Mouse (Mus musculus): ENCODE results near the gene Tmco4.
"Not testable (repeated sequence)": the region's sequence is repeated elsewhere in the genome, so short reads cannot be mapped to it uniquely, and the experiment has no call there.

Gene Tmco4

DNA sequence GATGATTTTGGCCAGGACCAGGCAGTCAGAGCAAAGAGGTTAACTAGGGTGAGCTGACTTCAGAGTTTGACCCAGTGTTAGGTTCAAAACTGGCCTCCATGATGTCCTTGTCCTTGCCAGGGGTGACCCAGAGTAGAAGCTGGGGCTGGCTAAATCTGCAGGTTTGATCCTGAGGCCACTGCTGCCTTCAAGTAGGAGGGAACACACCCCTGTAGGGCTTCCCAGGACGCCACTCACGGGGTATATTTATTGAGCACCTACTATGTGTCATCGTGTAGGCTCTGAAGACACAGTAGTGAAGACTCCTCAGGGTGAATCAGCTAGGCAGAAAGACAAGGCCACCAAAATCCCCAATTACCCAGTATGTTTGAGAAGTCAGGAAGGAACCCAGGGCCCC lies 1.0 kb downstream of the Tmco4 start:
- no peak for DNase-seq (ENCODE audit: low read depth)

GRCm38 (mm10) chr4:138974540-138974939 lies 1.9 kb downstream of the Tmco4 start:
- not testable (repeated sequence) for DNase-seq (ENCODE audit: low read depth)

DNA sequence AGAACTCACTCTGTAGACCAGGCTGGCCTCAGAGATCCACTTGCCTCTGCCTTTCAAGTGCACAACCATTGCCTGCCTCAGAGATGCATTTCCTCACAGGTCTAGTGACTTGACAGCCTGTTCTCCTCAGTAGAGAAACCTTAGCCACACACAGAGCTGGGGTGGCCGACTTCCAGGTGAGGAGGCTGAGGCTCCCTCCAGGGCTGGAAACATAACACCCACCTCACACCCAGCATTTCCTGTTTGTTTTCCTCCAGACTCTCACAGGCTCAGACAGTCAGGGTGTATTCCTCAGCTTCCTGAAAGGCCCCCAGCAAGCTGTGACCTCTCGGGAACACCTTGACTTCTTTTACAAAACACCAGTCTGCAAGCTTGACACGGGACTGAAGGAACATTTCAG lies 2.5 kb downstream of the Tmco4 start:
- no peak for DNase-seq (ENCODE audit: low read depth)

DNA sequence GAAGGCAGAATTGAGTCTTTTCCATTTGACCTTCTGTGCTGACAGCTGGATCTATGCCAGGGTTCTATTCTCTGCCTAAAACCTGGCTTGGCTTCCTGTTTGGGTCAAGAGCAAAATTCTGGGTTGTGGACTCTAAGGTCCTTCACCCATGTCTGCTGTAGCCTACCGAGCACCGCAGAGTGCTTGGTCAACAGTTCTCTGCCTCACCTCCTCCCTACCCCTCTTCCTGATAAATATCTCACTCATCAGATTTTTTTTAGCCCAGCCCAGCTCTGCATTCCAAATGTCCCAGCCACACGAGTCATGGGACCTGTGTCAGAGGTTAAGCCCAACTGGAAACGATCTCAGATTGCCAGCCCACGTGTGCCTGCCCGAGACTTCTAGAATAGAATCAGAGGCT lies 3.4 kb downstream of the Tmco4 start:
- DNase-seq (ENCODE audit: low read depth): no peak

DNA sequence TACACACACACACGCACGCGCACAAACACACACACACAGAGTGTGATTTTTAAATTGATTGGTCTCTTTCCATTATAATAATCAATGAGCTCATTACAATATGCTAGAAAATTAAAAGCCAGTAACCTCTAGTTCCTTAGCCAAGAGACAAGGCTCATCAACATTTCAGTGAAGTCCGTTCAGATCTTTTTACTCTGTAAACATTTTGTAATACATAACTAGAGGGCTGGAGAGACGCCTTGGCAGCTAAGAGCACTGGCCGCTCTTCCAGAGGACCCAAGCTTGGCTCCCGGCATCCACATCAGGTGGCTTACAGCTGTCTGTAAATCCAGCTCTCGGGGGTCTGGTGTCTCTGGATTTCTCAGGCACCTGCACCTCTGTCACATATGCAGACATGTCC lies 7.3 kb downstream of the Tmco4 start:
- no peak for DNase-seq (ENCODE audit: low read depth)

- no peak for DNase-seq (ENCODE audit: low read depth)
Observed at GRCm38 (mm10) chr4:138980771-138981420, 8.2 kb downstream of the Tmco4 start.

DNA sequence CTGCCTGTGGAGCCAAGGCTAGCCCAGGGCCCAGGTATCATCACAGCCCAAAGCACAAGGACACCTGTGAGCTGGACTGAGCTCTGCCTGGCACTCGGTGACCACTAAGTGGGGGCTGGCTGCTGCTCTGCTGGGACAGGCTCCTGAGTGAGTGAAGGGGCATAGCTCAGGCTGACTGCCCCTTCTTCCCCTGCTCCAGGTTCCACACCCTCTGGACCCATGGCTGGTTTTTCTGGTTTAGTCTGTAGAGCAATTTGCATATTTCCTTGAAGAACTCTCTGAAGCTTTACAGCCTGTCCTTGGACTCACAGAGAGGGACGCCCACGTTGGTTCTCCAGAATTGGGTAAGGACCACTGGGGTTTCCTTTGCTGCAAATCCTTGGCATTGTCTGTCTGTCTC lies 10.7 kb downstream of the Tmco4 start:
- no peak for DNase-seq (ENCODE audit: low read depth)

- no peak for DNase-seq (ENCODE audit: low read depth)
Observed at GRCm38 (mm10) chr4:138984744-138985143, 12.1 kb downstream of the Tmco4 start.

- no peak for DNase-seq (ENCODE audit: low read depth)
Observed at GRCm38 (mm10) chr4:138986280-138986679, 13.6 kb downstream of the Tmco4 start.

- no peak for DNase-seq (ENCODE audit: low read depth)
Observed at GRCm38 (mm10) chr4:138994389-138994788, 21.7 kb downstream of the Tmco4 start.

DNA sequence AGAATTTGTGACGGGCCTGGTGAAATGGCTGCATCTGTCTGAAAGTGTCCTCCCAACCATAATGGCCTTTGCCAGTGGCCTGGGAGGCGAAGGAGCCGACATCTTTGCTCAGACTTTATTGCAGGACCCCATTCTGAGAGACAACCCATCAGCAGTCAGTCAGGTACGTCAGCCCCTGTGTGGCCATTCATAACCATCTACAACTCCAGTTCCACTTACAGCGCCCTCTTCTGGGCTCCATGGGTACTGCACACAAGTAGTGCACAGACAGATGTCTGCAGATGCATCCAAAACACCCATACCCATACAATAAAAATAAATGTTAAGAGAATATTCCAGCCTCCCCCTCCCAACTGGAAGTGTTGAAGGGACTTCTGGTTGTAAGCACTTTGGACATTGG lies 23.7 kb downstream of the Tmco4 start:
- DNase-seq (ENCODE audit: low read depth): no peak

DNA sequence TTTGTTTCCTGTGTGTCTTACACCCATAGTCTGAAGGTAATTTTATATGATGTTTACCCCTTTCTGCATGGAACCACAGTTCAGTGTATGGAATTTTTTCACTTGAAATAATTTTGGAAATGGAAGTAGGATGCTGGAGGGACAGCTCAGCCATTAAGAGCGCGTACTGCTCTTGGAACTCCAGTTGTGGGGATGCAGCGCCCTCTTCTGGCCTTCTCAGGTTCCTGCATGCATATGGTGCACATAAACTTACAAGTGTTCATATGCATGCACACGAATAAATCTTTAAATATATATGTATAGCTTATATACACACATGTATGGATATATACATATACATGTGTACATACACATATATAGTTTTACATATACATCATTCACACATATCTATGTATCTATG lies 24.4 kb downstream of the Tmco4 start:
- peak; percentile 31 for DNase-seq (ENCODE audit: low read depth)

DNA sequence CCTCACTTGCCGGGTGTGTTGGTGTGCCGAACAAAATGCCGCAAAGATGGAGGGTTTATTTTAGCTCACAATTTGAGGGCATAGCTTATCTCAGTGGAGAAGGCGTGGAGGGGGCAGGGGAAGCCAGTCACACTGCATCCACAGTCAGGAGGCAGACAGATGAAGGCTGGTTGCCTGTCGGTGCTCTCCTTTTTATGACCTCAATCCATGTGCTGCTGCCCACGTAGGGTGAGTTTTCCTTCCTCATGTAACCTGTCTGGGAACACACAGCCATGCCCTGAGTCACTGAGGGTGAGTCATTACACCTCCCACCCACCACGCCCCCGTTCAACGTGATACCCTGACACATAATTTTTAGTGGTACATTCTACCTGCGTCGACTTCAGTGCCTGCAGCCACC lies 25.9 kb downstream of the Tmco4 start:
- no peak for DNase-seq (ENCODE audit: low read depth)

DNA sequence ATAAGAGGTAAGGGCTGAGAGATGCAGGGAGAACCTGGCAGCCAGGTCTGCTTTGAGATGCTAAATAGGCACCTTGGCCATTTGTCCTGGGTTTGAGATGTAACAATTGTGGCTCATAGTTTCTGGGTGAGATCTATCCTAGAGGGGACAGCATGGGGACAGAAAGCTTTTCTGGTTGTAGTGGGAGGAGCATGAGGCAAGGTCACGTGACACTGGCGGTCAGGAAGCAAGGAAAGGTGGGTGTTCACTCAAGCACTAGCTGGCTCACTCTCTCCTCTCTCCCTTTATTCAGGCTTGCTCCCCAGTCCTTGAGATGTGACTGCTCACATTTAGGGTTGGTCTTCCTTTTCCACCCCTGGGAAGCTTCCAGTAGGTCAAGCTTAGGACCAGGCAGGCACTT lies 28.3 kb downstream of the Tmco4 start:
- DNase-seq (ENCODE audit: low read depth): peak; percentile 28

- peak; percentile 8 for DNase-seq (ENCODE audit: low read depth)
Observed at GRCm38 (mm10) chr4:139001433-139001832, 28.7 kb downstream of the Tmco4 start.

- no peak for DNase-seq (ENCODE audit: low read depth)
Observed at GRCm38 (mm10) chr4:139004067-139004466, 31.4 kb downstream of the Tmco4 start.

DNA sequence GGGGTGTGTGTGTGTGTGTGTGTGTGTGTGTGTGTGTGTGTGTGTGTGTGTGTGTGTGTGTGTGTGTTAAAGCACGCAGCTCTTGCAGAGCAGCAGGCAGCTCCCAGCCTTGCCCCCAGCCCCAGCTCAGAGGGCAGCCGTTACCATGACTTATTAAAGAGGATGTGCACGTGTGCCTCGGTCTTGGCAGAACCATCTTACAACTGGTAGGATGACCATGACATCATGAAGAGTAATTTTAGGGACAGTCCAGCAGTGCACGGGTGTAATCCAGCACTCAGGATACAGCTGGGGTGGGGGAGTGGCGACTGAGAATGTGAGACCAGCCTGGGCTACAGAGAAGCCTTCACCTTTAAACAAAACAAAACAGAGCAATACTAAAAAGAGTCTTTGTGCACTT lies 32.5 kb downstream of the Tmco4 start:
- DNase-seq (ENCODE audit: low read depth): no peak

- no peak for DNase-seq (ENCODE audit: low read depth)
Observed at GRCm38 (mm10) chr4:139007353-139007752, 34.7 kb downstream of the Tmco4 start.

DNA sequence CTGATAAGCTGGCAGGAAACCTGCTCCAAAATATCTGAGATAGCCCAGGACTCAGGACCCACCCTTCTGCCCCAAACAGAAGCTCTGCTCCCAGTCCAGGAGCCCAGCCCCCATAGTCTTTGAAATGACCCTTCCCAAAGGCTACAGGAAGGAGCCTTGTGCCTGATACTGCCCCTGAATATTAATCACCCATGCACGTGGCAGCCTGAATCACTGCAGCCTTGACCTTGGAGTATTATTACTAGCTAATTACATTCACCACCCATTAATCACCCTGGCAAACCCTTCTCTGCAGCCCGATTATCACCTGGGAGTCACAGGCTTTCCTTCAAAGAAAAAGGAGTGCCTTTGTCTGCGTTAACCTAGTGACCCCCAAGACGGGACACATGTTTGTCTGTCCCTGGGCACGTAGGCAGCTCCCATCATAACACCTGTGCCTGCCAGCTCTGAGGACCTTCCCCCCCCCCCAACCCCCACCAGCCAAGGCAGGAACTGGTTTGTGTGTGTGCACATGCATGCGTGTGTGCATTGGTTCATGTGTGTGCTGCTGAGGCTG lies 35.4 kb downstream of the Tmco4 start:
- no peak for DNase-seq (ENCODE audit: low read depth)

DNA sequence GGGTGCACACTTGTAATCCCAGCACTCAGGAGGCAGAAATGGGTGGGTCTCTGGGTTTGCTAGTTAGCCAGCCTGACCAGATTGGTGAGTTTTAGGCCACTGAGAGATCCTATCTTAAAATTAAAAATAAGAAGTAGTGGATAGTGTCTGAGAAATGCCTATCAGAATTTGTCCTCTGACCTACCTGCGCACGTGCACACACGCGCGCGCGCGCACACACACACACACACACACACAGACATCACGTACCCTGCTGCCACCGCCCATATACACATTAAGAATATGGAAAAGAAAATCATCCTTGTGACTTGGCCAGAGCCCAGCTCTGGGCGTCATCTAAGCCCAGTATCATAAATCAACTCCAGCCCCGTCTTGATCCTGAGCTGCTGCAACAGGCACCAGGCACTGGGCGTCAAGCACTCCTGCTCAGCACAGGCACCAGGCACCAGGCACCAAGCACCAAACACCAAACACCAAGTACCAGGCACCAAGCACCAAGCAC lies 38.6 kb downstream of the Tmco4 start:
- DNase-seq (ENCODE audit: low read depth): no peak

GRCm38 (mm10) chr4:139013281-139013680 lies 40.6 kb downstream of the Tmco4 start:
- no peak for DNase-seq (ENCODE audit: low read depth)

GRCm38 (mm10) chr4:139014793-139015192 lies 42.1 kb downstream of the Tmco4 start:
- no peak for DNase-seq (ENCODE audit: low read depth)

GRCm38 (mm10) chr4:139018388-139018787 lies 45.7 kb downstream of the Tmco4 start:
- DNase-seq (ENCODE audit: low read depth): no peak

GRCm38 (mm10) chr4:139018976-139019375 lies 46.3 kb downstream of the Tmco4 start:
- no peak for DNase-seq (ENCODE audit: low read depth)
